Mouse (Mus musculus) heart, embryonic 13.5 days (tissue): Measurements from ENCODE around the gene Rab17. TPM values are rescaled to one million over a fixed set of nuclear protein-coding genes. Genes with fewer than 3 reads are reported as not detected.

Experiments used
- ATAC-seq: fragments of 200-750 bp; cut with Nextera tagmentation; 2 replicates; pipeline ENCODE4 v1.8.0; 2017; ENCODE audit warnings: moderate TSS enrichment; ENCODE audit not compliant: insufficient number of reproducible peaks, low FRiP score, low TSS enrichment; ENCODE audit errors: extremely low read depth
- H3K27ac ChIP-seq: fragments of 300-500 bp; sonication (generic); replicated peaks from 2 replicates; pipeline ENCODE4 v1.5.1; 2015; ENCODE audit warnings: moderate library complexity, mild to moderate bottlenecking, inconsistent platforms
- H3K27me3 ChIP-seq: fragments of 300-500 bp; sonication (generic); replicated peaks from 2 replicates; pipeline ENCODE4 v1.6.1; 2015; ENCODE audit warnings: mild to moderate bottlenecking, inconsistent platforms
- H3K36me3 ChIP-seq: fragments of 300-500 bp; sonication (generic); 2 replicates; pipeline ENCODE4 v1.6.1; 2015; ENCODE audit warnings: mild to moderate bottlenecking, inconsistent platforms
- H3K4me1 ChIP-seq: fragments of 300-500 bp; sonication (generic); 2 replicates; pipeline ENCODE4 v1.6.1; 2015; ENCODE audit warnings: inconsistent platforms
- H3K4me2 ChIP-seq: fragments of 300-500 bp; sonication (generic); 2 replicates; pipeline ENCODE4 v1.6.1; 2015; ENCODE audit warnings: inconsistent platforms, mild to moderate bottlenecking, moderate library complexity
- H3K4me3 ChIP-seq: fragments of 300-500 bp; sonication (generic); 2 replicates; pipeline ENCODE4 v1.5.1; 2015; ENCODE audit warnings: moderate library complexity, mild to moderate bottlenecking, inconsistent platforms
- H3K9ac ChIP-seq: fragments of 300-500 bp; sonication (generic); 2 replicates; pipeline ENCODE4 v1.6.1; 2015; ENCODE audit warnings: inconsistent platforms, mild to moderate bottlenecking, moderate library complexity
- H3K9me3 ChIP-seq: fragments of 300-500 bp; sonication (generic); 2 replicates; pipeline ENCODE4 v1.6.1; 2016; ENCODE audit warnings: inconsistent platforms
- WGBS: fragments of 180-500 bp; shearing (Covaris S2); methylation state at CpG from one replicate; pipeline ENCODE4 v1.1.7; 2015; ENCODE audit warnings: mixed read lengths; 5-methylcytosine and 5-hydroxymethylcytosine counted together
- polyA plus RNA-seq: library from polyadenylated mRNA; unstranded; fragments of >200 nt; fragmentation: Nextera tagmentation; extraction: Ambion mirVana; gene quantifications from 2 replicates; pipeline ENCODE4 v1.2.1, GENCODE M21; 2015

Rab17 gene
- polyA plus RNA-seq, 1 experiment from 2014 or later, result 0.57 TPM

- peaks cover 32% of the 10 kb centered on the region for H3K4me1 ChIP-seq
- H3K36me3 ChIP-seq, result no peaks in the 10 kb centered on the region
- WGBS, result 76% methylated on average over 1 of the region's 1 CpGs
- no peak overlapping the region for H3K4me2 ChIP-seq
- H3K9ac ChIP-seq, result no peak overlapping the region
- H3K9me3 ChIP-seq, result no peaks in the 10 kb centered on the region; the same call in 1 of the 2 replicates
- H3K27ac ChIP-seq, result no peak overlapping the region
- no peak for ATAC-seq
- H3K27me3 ChIP-seq, result no peaks in the 10 kb centered on the region
- H3K4me3 ChIP-seq, result no peak overlapping the region
These were observed 26.5 kb upstream of the Rab17 start for GRCm38 (mm10) chr1:90995916-90996315.

- peaks cover 18% of the 10 kb centered on the region for H3K4me1 ChIP-seq
- no peak overlapping the region for H3K4me2 ChIP-seq
- ATAC-seq, result no peak
- no peak overlapping the region for H3K4me3 ChIP-seq
- no peak overlapping the region for H3K9ac ChIP-seq
- peak overlapping the region; percentile 77 for H3K27ac ChIP-seq
- no peaks in the 10 kb centered on the region for H3K27me3 ChIP-seq
- H3K9me3 ChIP-seq, result 0 out of 2 replicates have a peak, but pooled peaks cover 3% of the 10 kb centered on the region
- whole genome bisulfite sequencing, result 73% methylated on average over 3 of the region's 3 CpGs
- H3K36me3 ChIP-seq, result no peaks in the 10 kb centered on the region
These were observed 11.9 kb upstream of the Rab17 start for GRCm38 (mm10) chr1:90981346-90981745.

GRCm38 (mm10) chr1:90980638-90981330 is 11.3 kb upstream of the Rab17 start:
- Histone ChIP-seq H3K9me3 (0 out of 2 replicates have a peak, but pooled peaks cover 3% of the 10 kb centered on the region), H3K36me3 (no peaks in the 10 kb centered on the region), H3K4me3 (no peak overlapping the region), H3K27me3 (no peaks in the 10 kb centered on the region), H3K27ac (peak overlapping the region; percentile 77), H3K9ac (no peak overlapping the region), H3K4me2 (peak overlapping the region; percentile 34), H3K4me1 (peaks cover 18% of the 10 kb centered on the region)
- WGBS, result 31% methylated on average over 10 of the region's 10 CpGs
- no peak for ATAC-seq

- Histone ChIP-seq H3K4me2 (no peak overlapping the region), H3K27ac (no peak overlapping the region; the same call in 1 of the 2 replicates), H3K9ac (no peak overlapping the region), H3K36me3 (no peaks in the 10 kb centered on the region), H3K9me3 (no peaks in the 10 kb centered on the region), H3K4me3 (no peak overlapping the region), H3K27me3 (0 out of 2 replicates have a peak, but pooled peaks cover 9% of the 10 kb centered on the region), H3K4me1 (peaks cover 54% of the 10 kb centered on the region)
- ATAC-seq, result no peak
- 88% methylated on average over 4 of the region's 4 CpGs for WGBS
These were observed 6.5 kb upstream of the Rab17 start for GRCm38 (mm10) chr1:90975960-90976359.

- ATAC-seq, result no peak
- no peaks in the 10 kb centered on the region for H3K36me3 ChIP-seq
- H3K9me3 ChIP-seq, result no peaks in the 10 kb centered on the region
- peaks cover 48% of the 10 kb centered on the region for H3K4me1 ChIP-seq
- WGBS, result 31% methylated on average over 12 of the region's 12 CpGs
- no peak overlapping the region for H3K4me3 ChIP-seq
- 0 out of 2 replicates have a peak, but pooled peaks cover 9% of the 10 kb centered on the region for H3K27me3 ChIP-seq
- peak overlapping the region; percentile 29; the same call in 1 of the 2 replicates for H3K9ac ChIP-seq
- H3K27ac ChIP-seq, result peak overlapping the region; percentile 53
- H3K4me2 ChIP-seq, result peak overlapping the region; percentile 33
These were observed 5.6 kb upstream of the Rab17 start for GRCm38 (mm10) chr1:90974906-90975649.

GRCm38 (mm10) chr1:90973574-90973911 is 4.1 kb upstream of the Rab17 start:
- H3K9me3 ChIP-seq, result no peaks in the 10 kb centered on the region
- peak overlapping the region; percentile 34; the same call in 1 of the 2 replicates for H3K4me2 ChIP-seq
- H3K27me3 ChIP-seq, result 0 out of 2 replicates have a peak, but pooled peaks cover 11% of the 10 kb centered on the region
- no peak overlapping the region for H3K4me3 ChIP-seq
- peaks cover 59% of the 10 kb centered on the region for H3K4me1 ChIP-seq
- H3K36me3 ChIP-seq, result no peaks in the 10 kb centered on the region
- WGBS, result 87% methylated on average over 2 of the region's 2 CpGs
- ATAC-seq, result no peak
- H3K9ac ChIP-seq, result peak overlapping the region; percentile 74
- H3K27ac ChIP-seq, result peak overlapping the region; percentile 46

- Histone ChIP-seq H3K27ac (peak overlapping the region; percentile 46), H3K36me3 (no peaks in the 10 kb centered on the region), H3K9ac (peak overlapping the region; percentile 74), H3K4me3 (no peak overlapping the region), H3K4me1 (peaks cover 64% of the 10 kb centered on the region), H3K27me3 (0 out of 2 replicates have a peak, but pooled peaks cover 11% of the 10 kb centered on the region), H3K9me3 (no peaks in the 10 kb centered on the region), H3K4me2 (peak overlapping the region; percentile 34)
- WGBS, result 11% methylated on average over 9 of the region's 9 CpGs
- ATAC-seq, result no peak
These were observed 3.6 kb upstream of the Rab17 start for GRCm38 (mm10) chr1:90972911-90973573.

GRCm38 (mm10) chr1:90969881-90970390 is 475 bp upstream of the Rab17 start:
- WGBS, result 77% methylated on average over 10 of the region's 10 CpGs
- H3K4me1 ChIP-seq, result peaks cover 67% of the 10 kb centered on the region
- H3K9me3 ChIP-seq, result no peaks in the 10 kb centered on the region
- no peak for ATAC-seq
- no peak overlapping the region for H3K4me2 ChIP-seq
- 0 out of 2 replicates have a peak, but pooled peaks cover 15% of the 10 kb centered on the region for H3K27me3 ChIP-seq
- H3K9ac ChIP-seq, result no peak overlapping the region
- no peak overlapping the region for H3K27ac ChIP-seq
- H3K36me3 ChIP-seq, result no peaks in the 10 kb centered on the region
- no peak overlapping the region for H3K4me3 ChIP-seq

- no peak for ATAC-seq
- Histone ChIP-seq H3K27me3 (0 out of 2 replicates have a peak, but pooled peaks cover 15% of the 10 kb centered on the region), H3K4me2 (0 out of 2 replicates have a peak overlapping the region, but pooled peaks have one; percentile 1), H3K4me1 (peaks cover 54% of the 10 kb centered on the region), H3K36me3 (no peaks in the 10 kb centered on the region), H3K4me3 (no peak overlapping the region), H3K9ac (peak overlapping the region; percentile 33; the same call in 1 of the 2 replicates), H3K9me3 (no peaks in the 10 kb centered on the region), H3K27ac (no peak overlapping the region)
- 69% methylated on average over 4 of the region's 4 CpGs for WGBS
These were observed 812 bp downstream of the Rab17 start for GRCm38 (mm10) chr1:90968649-90969048.

GRCm38 (mm10) chr1:90967583-90967982 is 1.9 kb downstream of the Rab17 start:
- Histone ChIP-seq H3K4me2 (no peak overlapping the region), H3K4me3 (no peak overlapping the region), H3K27ac (peak overlapping the region; percentile 63), H3K9me3 (no peaks in the 10 kb centered on the region), H3K4me1 (peaks cover 53% of the 10 kb centered on the region), H3K9ac (peak overlapping the region; percentile 11; the same call in 1 of the 2 replicates), H3K27me3 (peaks cover 18% of the 10 kb centered on the region; the same call in 1 of the 2 replicates), H3K36me3 (no peaks in the 10 kb centered on the region)
- WGBS, result 51% methylated on average over 7 of the region's 7 CpGs
- ATAC-seq, result no peak

GRCm38 (mm10) chr1:90962994-90963393 is 6.5 kb downstream of the Rab17 start:
- H3K4me2 ChIP-seq, result no peak overlapping the region
- H3K27me3 ChIP-seq, result peaks cover 51% of the 10 kb centered on the region
- H3K36me3 ChIP-seq, result no peaks in the 10 kb centered on the region
- no peak overlapping the region for H3K27ac ChIP-seq
- H3K9ac ChIP-seq, result no peak overlapping the region
- no peak overlapping the region for H3K4me3 ChIP-seq
- no peak for ATAC-seq
- H3K9me3 ChIP-seq, result no peaks in the 10 kb centered on the region
- H3K4me1 ChIP-seq, result peaks cover 19% of the 10 kb centered on the region
- WGBS, result 24% methylated on average over 3 of the region's 3 CpGs
